Mouse (Mus musculus): ENCODE data around the gene Tlr13.

Tlr13 gene

GRCm38 (mm10) chrX:106142936-106143335, at the start of gene Tlr13:
TSS of gene Tlr13 (plus strand) at chrX:106143204.
- CTCF ChIA-PET: no interaction called here
- POLR2A ChIA-PET: interaction anchor here in 2 of 4 experiments (0.6 to 0.7 kb wide), 2 partner anchors 59 to 1171 kb away, joined by 4 to 5 read pairs; no protein-coding TSS in a partner anchor

- POLR2A ChIA-PET: interaction anchor here in 2 of 4 experiments (0.9 to 1.3 kb wide), 3 partner anchors 10 to 90 kb away, joined by 3 to 4 read pairs (median 3); partner anchors contain the start of genes Atp7a (in 1 of the 2) and Cox7b (in 1 of the 2)
- CTCF ChIA-PET: interaction anchor here in 1 of 4 experiments (1.1 kb wide), 1 partner anchor 78 kb away, joined by 3 read pairs; the partner anchor contains the start of gene Atp7a
Observed at GRCm38 (mm10) chrX:106105464-106105863, 37.5 kb upstream of the Tlr13 start.

GRCm38 (mm10) chrX:106113881-106114280, 29.1 kb upstream of the Tlr13 start:
- ChIA-PET CTCF (no interaction called here), POLR2A (no interaction called here)

GRCm38 (mm10) chrX:106114674-106115073, 28.3 kb upstream of the Tlr13 start:
- ChIA-PET CTCF (no interaction called here), POLR2A (no interaction called here)

- ChIA-PET POLR2A (no interaction called here), CTCF (no interaction called here)
Observed at GRCm38 (mm10) chrX:106122823-106123222, 20.2 kb upstream of the Tlr13 start.

GRCm38 (mm10) chrX:106128283-106128682, 14.7 kb upstream of the Tlr13 start:
- POLR2A ChIA-PET: no interaction called here
- CTCF ChIA-PET: no interaction called here

GRCm38 (mm10) chrX:106129877-106130276, 13.1 kb upstream of the Tlr13 start:
- CTCF ChIA-PET: no interaction called here
- POLR2A ChIA-PET: interaction anchor here in 1 of 4 experiments (0.6 kb wide), 1 partner anchor 13 kb away, joined by 3 read pairs; no protein-coding TSS in a partner anchor

- CTCF ChIA-PET: interaction anchor here in 1 of 4 experiments (0.6 kb wide), 1 partner anchor 79 kb away, joined by 3 read pairs; no protein-coding TSS in a partner anchor
- POLR2A ChIA-PET: interaction anchor here in 2 of 4 experiments (0.7 to 1.1 kb wide), 2 partner anchors 89 to 124 kb away, joined by 3 read pairs; no protein-coding TSS in a partner anchor
Observed at GRCm38 (mm10) chrX:106134916-106135315, 8.1 kb upstream of the Tlr13 start.

- CTCF ChIA-PET: interaction anchor here in 1 of 4 experiments (0.6 kb wide), 1 partner anchor 80 kb away, joined by 3 read pairs; no protein-coding TSS in a partner anchor
- POLR2A ChIA-PET: interaction anchor here in 1 of 4 experiments (1.1 kb wide), 1 partner anchor 124 kb away, joined by 3 read pairs; no protein-coding TSS in a partner anchor
Observed at GRCm38 (mm10) chrX:106135484-106135883, 7.5 kb upstream of the Tlr13 start.

- CTCF ChIA-PET: no interaction called here
- POLR2A ChIA-PET: interaction anchor here in 1 of 4 experiments (0.6 to 1.1 kb wide), 2 partner anchors 125 to 341 kb away, joined by 3 read pairs; no protein-coding TSS in a partner anchor
Observed at GRCm38 (mm10) chrX:106135916-106136575, 7.0 kb upstream of the Tlr13 start.

GRCm38 (mm10) chrX:106139309-106140070, 3.5 kb upstream of the Tlr13 start:
- POLR2A ChIA-PET: no interaction called here
- CTCF ChIA-PET: interaction anchor here in 1 of 4 experiments (0.6 kb wide), 1 partner anchor 113 kb away, joined by 4 read pairs; no protein-coding TSS in a partner anchor

GRCm38 (mm10) chrX:106148185-106148584, 5.2 kb downstream of the Tlr13 start:
- ChIA-PET CTCF (no interaction called here), POLR2A (interaction anchor here in 1 of 4 experiments (0.9 kb wide), 1 partner anchor 121 kb away, joined by 3 read pairs; the partner anchor contains the start of gene Atp7a)

- CTCF ChIA-PET: no interaction called here
- POLR2A ChIA-PET: interaction anchor here in 1 of 4 experiments (0.9 kb wide), 1 partner anchor 77 kb away, joined by 5 read pairs; no protein-coding TSS in a partner anchor
Observed at GRCm38 (mm10) chrX:106149460-106149859, 6.5 kb downstream of the Tlr13 start.

GRCm38 (mm10) chrX:106154180-106154586, 11.2 kb downstream of the Tlr13 start:
- CTCF ChIA-PET: no interaction called here
- POLR2A ChIA-PET: no interaction called here

- ChIA-PET CTCF (interaction anchor here in 1 of 4 experiments (1.2 kb wide), 1 partner anchor 14 kb away, joined by 3 read pairs; no protein-coding TSS in a partner anchor), POLR2A (interaction anchor here in 1 of 4 experiments (0.5 kb wide), 1 partner anchor 192 kb away, joined by 3 read pairs; no protein-coding TSS in a partner anchor)
Observed at GRCm38 (mm10) chrX:106155892-106156291, 12.9 kb downstream of the Tlr13 start.

GRCm38 (mm10) chrX:106163995-106164394, 21.0 kb downstream of the Tlr13 start:
- ChIA-PET CTCF (interaction anchor here in 2 of 4 experiments (1.2 to 2.1 kb wide), 2 partner anchors 137 kb away, joined by 3 to 17 read pairs; partner anchors contain the start of gene Atp7a (in 2 of the 2)), POLR2A (interaction anchor here in 3 of 4 experiments (0.6 to 3.2 kb wide), 3 partner anchors 24 to 137 kb away, joined by 3 to 17 read pairs (median 7); partner anchors contain the start of gene Atp7a (in 2 of the 3))

GRCm38 (mm10) chrX:106164555-106164954, 21.6 kb downstream of the Tlr13 start:
- POLR2A ChIA-PET: interaction anchor here in 2 of 4 experiments (1.0 to 3.2 kb wide), 3 partner anchors 12 to 138 kb away, joined by 3 to 17 read pairs (median 7); partner anchors contain the start of gene Atp7a (in 2 of the 2)
- CTCF ChIA-PET: interaction anchor here (0.6 to 2.1 kb wide), 5 partner anchors 34 to 303 kb away, joined by 3 to 17 read pairs (median 5); partner anchors contain the start of gene Atp7a (in 3 of the 4)

GRCm38 (mm10) chrX:106165089-106165488, 22.1 kb downstream of the Tlr13 start:
- ChIA-PET POLR2A (interaction anchor here in 1 of 4 experiments (1.0 to 3.2 kb wide), 2 partner anchors 11 to 138 kb away, joined by 3 to 17 read pairs; partner anchors contain the start of gene Atp7a), CTCF (interaction anchor here (0.6 to 2.1 kb wide), 5 partner anchors 34 to 304 kb away, joined by 3 to 17 read pairs (median 5); partner anchors contain the start of gene Atp7a (in 3 of the 4))
